Mouse (Mus musculus): ENCODE results near the gene Tagln.

Gene Tagln

GRCm38 (mm10) chr9:45935628-45936210 is at the start of gene Tagln:
TSS of gene Tagln (minus strand) at chr9:45936058.
- DNase-seq (ENCODE audit: low read depth in 2 of 2, low spot score in 2 of 2), result no peak

DNA sequence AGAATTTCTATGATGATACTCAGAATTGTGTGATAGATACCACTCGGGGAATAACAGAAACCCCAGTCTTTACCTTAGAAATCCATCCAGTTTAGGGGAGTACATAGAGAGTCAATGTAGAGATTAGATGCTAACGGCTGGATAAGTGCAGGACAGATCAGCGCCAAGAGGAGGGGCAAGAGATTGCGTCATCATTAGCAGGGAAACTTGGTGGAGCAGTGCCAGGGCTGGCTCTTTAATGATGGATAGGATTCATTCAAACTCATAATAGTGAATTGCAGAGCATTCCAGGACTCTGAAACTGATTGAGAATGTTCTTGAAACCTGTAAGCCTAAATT is 49.3 kb upstream of the Tagln start:
- DNase-seq (ENCODE audit: low read depth in 2 of 2, low spot score in 2 of 2), result no peak

GRCm38 (mm10) chr9:45984409-45985228 is 48.8 kb upstream of the Tagln start:
- peak; percentile 79 to 86 for DNase-seq (ENCODE audit: low read depth in 2 of 2, low spot score in 2 of 2)

- peak in 1 of 2 experiments; percentile 14 for DNase-seq (ENCODE audit: low read depth in 2 of 2, low spot score in 2 of 2)
Observed at GRCm38 (mm10) chr9:45983676-45984408, 48.0 kb upstream of the Tagln start.

DNA sequence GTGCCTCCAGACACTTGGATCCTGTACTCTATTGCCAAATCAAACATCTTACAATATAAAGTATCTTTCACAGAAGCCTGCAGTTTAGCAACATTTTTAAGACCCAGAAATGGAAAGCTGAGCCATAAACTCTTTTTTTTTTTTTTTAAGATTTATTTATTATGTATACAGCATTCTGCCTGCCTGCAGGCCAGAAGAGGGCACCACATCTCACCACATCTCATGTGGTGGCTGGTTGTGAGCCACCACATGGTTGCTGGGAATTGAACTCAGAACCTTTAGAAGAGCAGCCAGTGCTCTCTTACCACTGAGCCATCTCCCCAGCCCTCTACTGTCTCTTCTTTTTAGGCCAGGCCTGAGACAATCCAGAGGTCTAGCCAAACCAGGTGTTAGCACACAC is 45.5 kb upstream of the Tagln start:
- DNase-seq (ENCODE audit: low read depth in 2 of 2, low spot score in 2 of 2), result peak in 1 of 2 experiments; percentile 11

DNA sequence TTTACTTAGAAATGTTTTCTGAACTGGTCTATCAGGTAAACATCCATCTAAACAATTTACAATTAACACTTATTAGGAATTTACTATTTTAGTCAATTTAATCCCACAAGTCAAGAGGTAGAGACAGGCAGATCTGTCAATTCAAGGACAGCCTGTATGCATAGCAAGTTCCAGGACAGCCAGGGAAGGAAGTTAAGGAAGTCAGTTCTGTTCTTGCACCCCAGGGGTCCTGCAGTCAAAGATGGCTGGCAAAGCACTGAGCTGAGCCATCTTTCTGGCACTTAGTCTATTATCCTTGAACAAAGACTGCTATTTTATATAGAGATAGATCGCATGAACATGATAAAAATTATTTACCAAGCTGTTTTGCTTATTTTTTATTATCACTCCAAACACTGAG is 44.8 kb upstream of the Tagln start:
- DNase-seq (ENCODE audit: low read depth in 2 of 2, low spot score in 2 of 2), result no peak

DNA sequence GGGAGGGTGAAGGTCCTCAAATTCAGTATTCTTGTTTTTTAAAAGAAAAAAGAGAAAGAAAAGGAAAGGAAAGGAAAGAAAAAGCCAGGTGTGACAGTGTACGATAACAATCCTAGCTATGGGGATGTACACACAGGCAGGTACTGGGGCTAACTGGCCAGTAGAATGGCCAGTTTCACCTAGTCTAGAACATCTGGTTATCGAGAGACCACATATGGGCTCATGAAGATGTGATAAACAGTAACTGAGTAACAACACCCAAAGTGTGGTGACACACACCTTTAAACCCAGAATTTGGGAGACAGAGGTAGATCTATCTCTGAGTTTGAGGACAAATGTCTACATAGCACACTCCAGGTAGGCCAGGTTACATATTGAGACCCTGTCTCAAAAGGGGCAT is 43.9 kb upstream of the Tagln start:
- no peak for DNase-seq (ENCODE audit: low read depth in 2 of 2, low spot score in 2 of 2)

DNA sequence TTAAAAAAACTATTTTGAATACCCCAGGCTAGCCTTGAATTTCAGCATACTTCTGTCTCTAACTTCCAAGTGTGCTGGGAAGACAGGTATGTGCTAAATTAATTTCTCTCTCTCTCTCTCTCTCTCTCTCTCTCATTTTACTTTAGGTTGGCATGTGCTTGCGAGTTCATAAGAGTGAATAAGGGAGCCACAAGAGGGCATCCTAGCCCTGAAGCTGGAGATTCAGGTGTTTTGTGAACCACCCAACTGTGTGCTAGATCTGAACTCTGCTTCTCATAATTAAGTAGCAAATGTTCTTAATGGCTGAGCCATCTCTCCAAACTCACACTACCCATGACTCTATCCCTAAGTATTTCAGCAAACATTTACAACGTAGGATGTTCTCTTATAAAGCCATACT is 41.0 kb upstream of the Tagln start:
- no peak for DNase-seq (ENCODE audit: low read depth in 2 of 2, low spot score in 2 of 2)

DNA sequence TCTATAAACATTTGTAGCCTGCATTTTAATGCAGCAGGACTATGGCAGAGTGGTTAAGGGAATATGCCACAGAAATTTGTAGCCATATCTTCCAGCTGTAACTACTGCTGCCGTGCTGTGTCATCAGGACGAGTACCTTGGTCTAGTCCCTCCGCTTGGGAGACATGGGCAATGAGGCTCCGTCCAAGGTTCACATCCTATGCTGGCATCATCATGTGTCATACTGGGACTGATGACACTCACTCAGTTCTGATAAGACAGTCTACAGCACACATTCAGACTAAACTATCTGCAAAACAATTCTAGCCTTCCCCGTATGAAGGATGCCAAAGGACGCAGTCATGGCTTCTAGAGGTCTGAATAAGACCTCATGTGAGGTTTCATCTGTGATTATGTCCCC is 27.7 kb upstream of the Tagln start:
- DNase-seq (ENCODE audit: low read depth in 2 of 2, low spot score in 2 of 2), result no peak

DNA sequence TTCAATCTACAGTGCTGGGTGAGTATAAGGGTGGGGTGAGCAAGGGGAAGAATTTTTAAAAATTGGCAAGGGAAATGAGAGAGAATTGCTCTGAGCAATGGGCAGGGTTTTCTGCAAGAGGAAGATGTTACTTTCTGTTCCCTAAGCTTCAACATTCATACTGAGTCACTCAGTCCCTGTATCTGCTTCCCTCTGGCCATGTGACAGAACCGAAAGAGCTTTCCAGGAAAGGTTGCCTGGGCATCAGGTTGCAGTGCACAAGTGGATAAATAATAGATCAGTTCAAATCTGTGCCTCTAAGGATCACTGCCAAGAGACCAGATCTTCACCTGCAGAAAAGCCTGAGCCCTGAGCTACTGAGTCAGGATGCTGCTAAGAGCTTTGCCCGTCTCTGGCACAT is 26.0 kb upstream of the Tagln start:
- DNase-seq (ENCODE audit: low read depth in 2 of 2, low spot score in 2 of 2), result no peak

GRCm38 (mm10) chr9:45959661-45960060 is 23.8 kb upstream of the Tagln start:
- no peak for DNase-seq (ENCODE audit: low read depth in 2 of 2, low spot score in 2 of 2)

DNA sequence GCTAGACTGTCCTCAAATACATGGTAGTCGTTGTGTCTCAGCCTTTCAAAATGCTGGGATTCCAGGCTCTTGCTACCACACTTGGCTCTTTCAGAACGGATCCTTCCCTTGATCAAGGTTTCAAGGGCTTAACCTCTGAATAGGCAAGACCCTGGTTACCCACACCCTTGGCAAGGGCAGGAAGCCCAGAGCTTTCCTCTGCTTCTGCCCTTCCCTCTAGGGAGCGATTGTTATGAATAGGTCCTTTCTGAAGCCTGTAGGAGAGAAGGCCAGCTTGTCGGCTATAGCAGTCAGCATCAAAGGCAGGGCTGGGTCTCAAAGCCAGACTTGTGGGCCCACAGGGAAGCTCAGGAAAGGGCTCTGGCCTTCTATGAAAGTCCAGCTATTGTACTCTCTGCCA is 23.0 kb upstream of the Tagln start:
- DNase-seq (ENCODE audit: low read depth in 2 of 2, low spot score in 2 of 2), result no peak

DNA sequence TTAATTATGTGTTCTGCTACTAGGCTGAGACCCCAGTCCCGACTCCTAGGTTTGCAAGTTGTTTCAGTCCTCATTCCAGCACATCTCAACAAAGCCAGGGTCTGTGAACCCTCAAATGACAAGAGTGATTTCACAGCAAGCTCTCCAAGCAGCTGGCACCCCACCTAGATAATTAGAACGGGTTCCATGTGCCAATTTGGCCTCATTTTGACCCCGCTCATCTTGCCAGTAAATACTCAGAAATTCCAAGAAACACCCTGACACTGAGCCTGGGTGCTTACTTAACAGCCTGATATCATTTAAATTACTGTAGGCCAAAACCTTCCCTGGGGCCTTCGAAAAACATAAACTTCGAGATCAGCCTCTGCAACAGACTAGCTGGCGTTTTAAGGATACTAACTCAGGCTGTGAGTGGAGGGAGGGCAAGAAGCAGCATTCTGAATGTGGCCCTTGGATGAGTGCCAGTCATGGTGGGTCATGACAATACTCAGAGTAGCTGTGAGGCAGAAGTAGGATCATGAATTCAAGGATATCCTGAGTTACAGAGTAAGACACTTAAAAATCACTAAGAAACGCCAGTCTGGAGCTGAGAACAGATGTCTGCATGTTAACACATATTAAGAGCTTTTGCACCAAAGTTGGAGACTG is 22.3 kb upstream of the Tagln start:
- DNase-seq (ENCODE audit: low read depth in 2 of 2, low spot score in 2 of 2), result no peak

DNA sequence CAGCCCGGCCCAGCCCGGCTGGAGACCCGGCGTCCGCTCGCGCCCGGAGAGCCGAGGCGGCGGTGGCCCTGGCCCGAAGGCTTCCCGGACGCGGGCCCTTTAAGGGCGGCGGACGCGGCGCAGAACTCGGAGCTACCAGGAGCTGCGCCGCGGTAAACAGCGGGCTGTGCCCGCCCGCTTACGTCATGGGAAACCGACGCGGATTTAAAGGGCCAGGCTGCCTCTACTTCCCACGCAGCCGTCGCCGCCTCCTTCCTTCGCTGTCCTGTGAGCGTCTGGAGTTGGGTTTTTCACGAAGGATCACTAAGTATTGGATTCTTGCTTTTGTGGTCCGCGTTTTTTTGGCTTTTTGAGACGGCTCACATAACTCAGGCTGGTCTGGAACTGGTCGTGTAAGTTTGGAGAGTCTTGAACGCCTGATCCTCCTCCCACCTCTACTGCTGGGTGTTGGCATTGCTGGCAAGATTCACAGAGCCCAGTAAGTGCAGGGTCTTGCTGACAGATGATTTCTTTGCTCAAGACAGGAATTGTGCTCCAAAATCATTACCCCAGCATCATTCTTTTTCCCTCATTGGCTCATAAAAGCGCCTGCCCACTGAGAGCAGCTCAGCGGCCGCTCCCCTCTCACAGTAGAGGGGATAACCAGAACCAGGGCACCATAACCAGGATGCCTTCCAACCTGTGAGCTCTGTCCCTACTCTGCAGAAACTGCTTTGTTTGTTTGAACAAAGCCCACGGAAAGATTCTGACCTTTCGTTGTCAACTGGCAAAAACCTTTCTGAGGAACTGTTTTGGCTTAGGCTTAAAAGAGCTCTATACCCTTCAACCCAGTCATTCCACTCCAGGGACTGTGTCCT is 19.5 kb upstream of the Tagln start, which contains the start of gene Sidt2:
Gene Sidt2 (minus strand): TSS at position 152 of the 857 bp plus-strand sequence.
- DNase-seq (ENCODE audit: low read depth in 2 of 2, low spot score in 2 of 2), result peak; percentile 75 to 85

- DNase-seq (ENCODE audit: low read depth in 2 of 2, low spot score in 2 of 2), result peak; percentile 45 to 46
Observed at GRCm38 (mm10) chr9:45954294-45955106, 18.6 kb upstream of the Tagln start.

- no peak for DNase-seq (ENCODE audit: low read depth in 2 of 2, low spot score in 2 of 2)
Observed at GRCm38 (mm10) chr9:45953511-45954293, 17.8 kb upstream of the Tagln start.

GRCm38 (mm10) chr9:45952890-45953289 is 17.0 kb upstream of the Tagln start:
- no peak for DNase-seq (ENCODE audit: low read depth in 2 of 2, low spot score in 2 of 2)

GRCm38 (mm10) chr9:45952057-45952456 is 16.2 kb upstream of the Tagln start:
- DNase-seq (ENCODE audit: low read depth in 2 of 2, low spot score in 2 of 2), result no peak

GRCm38 (mm10) chr9:45946872-45947183 is 11.0 kb upstream of the Tagln start:
- DNase-seq (ENCODE audit: low read depth in 2 of 2, low spot score in 2 of 2), result no peak

Data from CD8-positive naive resting alpha-beta T cell, adult 2 months (primary cell).